Mouse (Mus musculus): ENCODE data around the gene Slc35f6.

DNA sequence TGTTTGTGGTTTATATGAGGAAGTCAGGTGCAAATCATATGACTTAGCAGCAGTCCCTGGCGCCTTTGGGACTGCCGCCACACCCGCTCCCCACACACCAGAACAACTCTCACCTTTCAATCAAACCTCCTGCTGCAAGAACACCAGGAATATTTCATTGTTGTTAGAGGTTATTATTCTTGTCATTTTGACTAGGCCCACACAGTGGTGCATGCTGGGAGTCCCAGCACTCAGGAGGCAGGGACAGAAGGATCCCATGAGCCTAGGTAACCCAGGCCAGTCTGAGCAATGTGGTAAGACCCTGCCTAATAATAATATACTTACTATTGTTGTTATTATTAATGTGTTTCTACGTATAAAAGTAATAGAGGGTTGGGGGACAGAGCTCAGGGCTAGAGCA lies 35.2 kb upstream of the Slc35f6 start:
- TF ChIP-seq CTCF (IDR thresholded peaks at IDR 0.05; ENCODE audit: borderline replicate concordance, insufficient read depth, low read length), result no peak
- no peak for TF ChIP-seq POLR2A (IDR thresholded peaks at IDR 0.05; ENCODE audit: low read depth, low read length)

Measured in embryonic fibroblast, embryonic 13.5 days (primary cell).